Mouse (Mus musculus): Measurements from ENCODE around the gene Cdyl.

Gene Cdyl

GRCm38 (mm10) chr13:35659406-35659985 is at the start of gene Cdyl:
Gene Cdyl (plus strand): TSS chr13:35659833.
- no peak for DNase-seq (ENCODE audit: low spot score in 2 of 2)

- DNase-seq (ENCODE audit: low spot score in 2 of 2): no peak
Measured at GRCm38 (mm10) chr13:35610718-35611117, 48.9 kb upstream of the Cdyl start.

GRCm38 (mm10) chr13:35612506-35612905 is 47.1 kb upstream of the Cdyl start:
- no peak for DNase-seq (ENCODE audit: low spot score in 2 of 2)

GRCm38 (mm10) chr13:35614832-35615479 is 44.7 kb upstream of the Cdyl start:
- DNase-seq (ENCODE audit: low spot score in 2 of 2): no peak

GRCm38 (mm10) chr13:35616524-35617099 is 43.0 kb upstream of the Cdyl start:
- no peak for DNase-seq (ENCODE audit: low spot score in 2 of 2)

GRCm38 (mm10) chr13:35619356-35619755 is 40.3 kb upstream of the Cdyl start:
- no peak for DNase-seq (ENCODE audit: low spot score in 2 of 2)

GRCm38 (mm10) chr13:35620756-35621155 is 38.9 kb upstream of the Cdyl start:
- no peak for DNase-seq (ENCODE audit: low spot score in 2 of 2)

GRCm38 (mm10) chr13:35624831-35625230 is 34.8 kb upstream of the Cdyl start:
- no peak for DNase-seq (ENCODE audit: low spot score in 2 of 2)

- DNase-seq (ENCODE audit: low spot score in 2 of 2): no peak
Measured at GRCm38 (mm10) chr13:35625556-35625955, 34.1 kb upstream of the Cdyl start.

GRCm38 (mm10) chr13:35627319-35627718 is 32.3 kb upstream of the Cdyl start:
- DNase-seq (ENCODE audit: low spot score in 2 of 2): no peak

- no peak for DNase-seq (ENCODE audit: low spot score in 2 of 2)
Measured at GRCm38 (mm10) chr13:35647132-35647823, 12.4 kb upstream of the Cdyl start.

GRCm38 (mm10) chr13:35650284-35650872 is 9.3 kb upstream of the Cdyl start:
- no peak for DNase-seq (ENCODE audit: low spot score in 2 of 2)

- DNase-seq (ENCODE audit: low spot score in 2 of 2): no peak
Measured at GRCm38 (mm10) chr13:35652851-35653250, 6.8 kb upstream of the Cdyl start.

- no peak for DNase-seq (ENCODE audit: low spot score in 2 of 2)
Measured at GRCm38 (mm10) chr13:35656853-35657252, 2.8 kb upstream of the Cdyl start.

- DNase-seq (ENCODE audit: low spot score in 2 of 2): no peak
Measured at GRCm38 (mm10) chr13:35665456-35665855, 5.8 kb downstream of the Cdyl start.

- DNase-seq (ENCODE audit: low spot score in 2 of 2): no peak
Measured at GRCm38 (mm10) chr13:35669910-35670469, 10.4 kb downstream of the Cdyl start.

- DNase-seq (ENCODE audit: low spot score in 2 of 2): peak; percentile 23 to 51
Measured at GRCm38 (mm10) chr13:35670875-35671274, 11.2 kb downstream of the Cdyl start.

- no peak for DNase-seq (ENCODE audit: low spot score in 2 of 2)
Measured at GRCm38 (mm10) chr13:35676921-35677320, 17.3 kb downstream of the Cdyl start.

- DNase-seq (ENCODE audit: low spot score in 2 of 2): no peak
Measured at GRCm38 (mm10) chr13:35677433-35678051, 17.9 kb downstream of the Cdyl start.

GRCm38 (mm10) chr13:35678691-35679090 is 19.1 kb downstream of the Cdyl start:
- no peak for DNase-seq (ENCODE audit: low spot score in 2 of 2)

GRCm38 (mm10) chr13:35681361-35681760 is 21.7 kb downstream of the Cdyl start:
- DNase-seq (ENCODE audit: low spot score in 2 of 2): no peak

- DNase-seq (ENCODE audit: low spot score in 2 of 2): no peak
Measured at GRCm38 (mm10) chr13:35686273-35686672, 26.6 kb downstream of the Cdyl start.
